Mouse (Mus musculus): ENCODE results near the gene Parva.

- TF ChIP-seq CTCF (IDR thresholded peaks at IDR 0.05; ENCODE audit: control insufficient read depth, insufficient read depth, insufficient read length) (no peak), MAX (IDR thresholded peaks at IDR 0.05) (no peak), MYOG (IDR thresholded peaks at IDR 0.05; ENCODE audit: control insufficient read depth, extremely low read depth, insufficient read length) (no peak), MYOD1 (IDR thresholded peaks at IDR 0.05; ENCODE audit: control insufficient read depth, insufficient read length, low read depth) (no peak), USF1 (IDR thresholded peaks at IDR 0.05; ENCODE audit: low read depth) (no peak), CEBPB (IDR thresholded peaks at IDR 0.05; ENCODE audit: low read depth) (no peak), FOSL1 (IDR thresholded peaks at IDR 0.05; ENCODE audit: insufficient read depth, low read length, poor library complexity, severe bottlenecking) (no peak)
Measured at GRCm38 (mm10) chr7:112397786-112398185, 29.5 kb upstream of the Parva start.
